Mouse (Mus musculus) 416B (cell line): ENCODE measurements at regions not wholly inside any gene's neighbourhood (a gene's known extent, or its start where the extent isn't known, plus 50 kb on each side); places are given as distances from the start of the nearest gene placed in this dataset.

Source experiments
- DNase-seq: peaks from one replicate; pipeline ENCODE4 v3.0.0; 2011; ENCODE audit warnings: low read depth

DNA sequence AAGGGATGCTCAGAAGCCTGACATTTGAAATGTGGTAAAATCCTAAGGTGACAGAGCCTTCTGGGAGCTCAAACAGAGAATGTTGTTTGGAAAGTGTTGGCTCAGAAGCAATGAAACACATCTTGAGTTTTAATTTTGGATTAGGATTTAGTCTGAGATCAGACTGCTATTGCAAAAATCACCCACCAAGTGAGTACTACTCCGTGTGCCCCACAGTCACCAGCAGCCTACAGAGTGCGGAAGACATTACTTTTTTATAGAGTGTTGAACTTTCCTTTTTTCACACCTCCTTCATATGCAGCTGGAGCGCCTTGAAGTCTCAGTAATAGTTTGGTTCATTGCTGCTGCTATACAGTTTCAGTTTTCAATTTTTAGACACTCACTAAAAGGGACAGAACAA, 805.1 kb upstream of the Pcdh17 start:
- no peak for DNase-seq

DNA sequence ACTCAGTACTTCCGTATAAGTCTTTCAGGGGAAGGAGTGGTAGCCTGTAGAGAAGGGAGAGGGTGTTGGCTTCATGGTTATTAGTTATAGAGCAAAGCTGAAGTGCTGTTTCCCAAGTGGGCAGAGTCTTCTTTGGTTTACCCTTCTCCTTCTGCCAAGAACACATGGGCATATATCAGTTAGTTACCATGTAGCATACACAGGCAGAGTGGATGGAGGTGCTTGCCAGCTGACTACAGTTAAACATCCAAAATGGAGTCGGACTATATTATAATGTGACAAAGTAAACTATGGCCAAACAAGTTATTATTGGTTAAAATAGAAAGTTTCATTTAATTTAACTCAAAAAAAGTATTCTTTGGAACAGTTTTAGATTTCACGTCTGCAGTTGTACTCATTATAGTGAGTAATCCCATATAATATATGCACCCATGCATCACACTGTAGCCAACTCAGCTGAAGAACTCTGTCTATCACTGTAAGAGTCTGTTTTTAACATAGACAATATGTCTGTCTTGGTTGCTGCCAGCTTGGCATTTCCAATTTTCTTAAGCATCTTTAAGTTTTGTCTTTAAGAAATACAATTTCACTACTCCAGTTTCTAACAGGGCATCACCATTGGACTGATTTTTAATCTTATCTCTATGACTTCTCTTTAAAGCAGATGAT, 803.4 kb upstream of the Pcdh17 start:
- DNase-seq, result no peak

DNA sequence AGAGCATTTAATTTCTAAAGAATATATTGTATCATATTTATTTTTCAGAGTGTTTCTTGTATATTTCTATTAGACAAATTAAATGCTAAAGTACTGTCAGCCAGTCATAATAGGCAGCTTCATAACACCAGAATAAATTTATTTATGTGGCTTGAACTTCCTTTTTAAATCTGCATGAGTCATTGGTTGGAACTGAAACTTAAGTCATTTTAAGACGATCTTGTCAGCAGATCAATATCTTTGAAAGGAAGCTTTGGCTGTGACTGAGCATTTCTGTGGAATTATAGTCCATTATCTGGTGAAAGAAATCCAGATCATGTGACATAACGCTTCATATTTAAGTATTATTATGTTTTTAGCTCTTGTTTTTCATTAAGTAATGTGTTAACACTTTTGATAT, 794.7 kb upstream of the Pcdh17 start:
- peak; percentile 84 for DNase-seq

DNA sequence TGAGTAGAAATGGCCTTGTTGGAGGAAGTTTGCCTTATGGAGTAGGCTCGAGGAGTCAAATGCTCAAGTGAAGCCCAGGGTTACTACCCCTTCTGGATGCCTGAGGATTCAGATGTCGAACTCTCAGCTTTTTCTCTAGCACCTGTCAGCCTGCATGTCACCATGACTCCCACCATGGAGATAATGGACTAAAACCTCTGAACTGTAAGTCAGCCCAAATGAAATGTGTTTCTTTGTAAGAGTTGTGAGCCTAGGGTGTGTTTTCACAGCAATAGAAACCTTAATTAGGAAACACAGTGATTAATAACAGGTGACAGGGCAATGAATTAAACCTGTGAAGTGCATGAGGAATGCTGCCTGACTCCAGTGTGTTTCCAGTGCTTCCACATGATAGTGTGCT, 779.3 kb upstream of the Pcdh17 start:
- no peak for DNase-seq
